Mouse (Mus musculus) gastrocnemius, postnatal 14 days (tissue): Measurements from ENCODE around the gene Reg2. TPM values are rescaled to one million over a fixed set of nuclear protein-coding genes. Genes with fewer than 3 reads are reported as not detected.
"Not testable (repeated sequence)": the region's sequence is repeated elsewhere in the genome, so short reads cannot be mapped to it uniquely, and the experiment has no call there.

Source experiments
- DNase-seq: peaks from one replicate; pipeline ENCODE4 v3.0.0; 2021; ENCODE audit warnings: mixed read lengths
- intact Hi-C: fragments of 180-260 bp; cut with DNase I; formaldehyde crosslinking; loops from one replicate; pipeline ENCODE4 v1.15.1; 2025; ENCODE audit warnings: low total_unique reads
- long read RNA-seq, 2 experiments: library from polyadenylated mRNA; stranded (forward); transcript quantifications; one replicate each; pipeline ENCODE4 v2.0.0; 2021
- total RNA-seq, 2 experiments: library from RNA; stranded (reverse); gene quantifications; 2 replicates each; pipeline ENCODE4 v1.2.3; 2021

Gene Reg2
- total RNA-seq, result not detected
- long read RNA-seq, experiment 1, result 0 reads
- long read RNA-seq, experiment 2, result 0 reads

GRCm38 (mm10) chr6:78395323-78395722 is at the start of gene Reg2:
Gene Reg2, plus strand, starts transcription at chr6:78395623.
- DNase-seq, intact Hi-C loops: not testable (repeated sequence)

DNA sequence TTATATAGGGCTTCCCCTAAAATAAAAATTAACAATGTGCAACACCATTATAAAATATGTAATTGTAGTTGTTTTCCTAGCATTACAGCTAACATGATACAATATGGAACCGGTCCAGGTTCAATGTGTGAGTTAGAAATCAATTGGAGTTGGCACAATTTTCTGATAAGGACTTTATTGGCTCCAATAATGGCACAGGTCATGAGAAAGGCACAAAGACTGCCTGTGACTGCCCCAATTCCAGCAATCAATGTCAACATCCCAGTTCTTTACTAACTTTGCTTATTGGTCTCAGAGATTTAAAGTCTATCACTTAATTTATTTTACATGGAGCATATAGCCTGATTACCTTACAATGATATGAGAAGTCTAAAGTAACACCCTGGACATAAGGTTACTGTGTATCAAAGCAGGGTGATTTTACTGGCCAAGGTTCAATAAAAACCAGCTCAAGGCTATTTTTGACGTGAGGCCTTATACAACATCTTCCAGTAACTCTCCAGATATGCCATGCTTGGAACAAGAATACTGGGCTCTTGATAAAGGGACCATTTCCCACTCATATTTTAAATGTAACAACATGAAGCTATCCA is 33.4 kb upstream of the Reg2 start:
- DNase-seq, result no peak
- intact Hi-C loops, result no loop called here

- DNase-seq, result no peak
- intact Hi-C loops, result no loop called here
Measured at GRCm38 (mm10) chr6:78370357-78370756, 25.1 kb upstream of the Reg2 start, which contains the start of gene Reg3b. Gene Reg3b, plus strand, starts transcription at chr6:78370657.

DNA sequence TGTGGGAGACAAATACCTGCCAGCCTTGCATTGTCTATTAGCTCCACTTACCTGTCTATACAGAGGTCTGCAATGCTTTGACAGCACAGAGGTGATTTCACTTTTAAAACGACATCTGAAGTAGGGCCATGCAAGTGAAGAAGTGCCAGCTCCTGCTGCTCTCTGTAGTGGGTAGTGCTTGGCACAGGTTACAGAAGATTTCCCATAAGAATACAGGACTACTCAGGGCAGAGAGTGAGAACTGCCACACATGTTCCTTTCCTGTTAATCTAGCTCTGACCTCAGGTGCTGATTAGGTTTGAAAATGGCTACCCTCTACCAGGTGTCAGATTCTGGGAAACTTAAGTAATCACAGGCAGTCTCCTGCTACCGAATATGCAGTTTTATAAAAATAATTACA is 16.7 kb upstream of the Reg2 start, which contains the start of gene Reg3d:
Reg3d (minus strand) TSS at position 101 of the 400 bp plus-strand sequence.
- DNase-seq, result no peak
- intact Hi-C loops, result no loop called here

DNA sequence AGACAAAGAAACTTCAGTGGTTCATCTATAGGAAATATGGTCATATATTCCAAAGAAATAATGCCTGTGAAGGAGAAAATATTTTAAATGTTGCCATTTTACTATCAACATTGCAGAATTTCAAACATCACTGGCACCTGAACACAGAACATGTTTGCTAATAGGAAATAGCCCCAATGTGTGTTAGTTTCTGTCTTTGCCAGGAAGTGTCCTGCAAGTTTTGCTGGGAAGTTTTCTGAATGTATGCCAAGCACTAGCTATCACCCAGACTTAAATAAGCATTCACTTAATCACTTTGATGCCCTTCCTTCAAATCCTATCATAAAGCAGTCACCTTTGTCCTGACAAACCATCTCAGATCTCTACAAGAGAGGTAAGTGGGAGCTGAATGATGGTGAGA is 15.0 kb upstream of the Reg2 start, which contains the start of gene Reg3a:
Reg3a (plus strand) TSS at position 301 of the 400 bp plus-strand sequence.
- intact Hi-C loops, result no loop called here
- DNase-seq, result no peak

DNA sequence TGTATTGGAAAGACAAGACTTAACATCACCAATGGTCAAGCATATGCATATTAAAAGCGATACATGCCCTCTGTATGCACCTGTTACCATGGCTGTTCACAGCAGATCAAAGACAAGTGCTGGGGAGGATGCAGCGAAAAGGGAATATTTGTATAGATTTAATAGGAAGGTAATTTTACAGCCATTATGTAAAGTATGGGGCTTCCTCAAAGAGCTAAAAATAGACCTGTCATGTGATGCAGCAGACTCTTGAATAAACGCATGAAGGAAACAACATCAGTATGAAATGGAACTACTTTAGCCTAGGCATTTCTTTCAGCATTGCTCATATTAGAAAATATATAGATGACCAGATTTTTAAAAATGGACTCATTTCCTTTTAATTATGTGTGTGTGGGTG is 9.8 kb upstream of the Reg2 start:
- DNase-seq, result no peak
- intact Hi-C loops, result no loop called here

DNA sequence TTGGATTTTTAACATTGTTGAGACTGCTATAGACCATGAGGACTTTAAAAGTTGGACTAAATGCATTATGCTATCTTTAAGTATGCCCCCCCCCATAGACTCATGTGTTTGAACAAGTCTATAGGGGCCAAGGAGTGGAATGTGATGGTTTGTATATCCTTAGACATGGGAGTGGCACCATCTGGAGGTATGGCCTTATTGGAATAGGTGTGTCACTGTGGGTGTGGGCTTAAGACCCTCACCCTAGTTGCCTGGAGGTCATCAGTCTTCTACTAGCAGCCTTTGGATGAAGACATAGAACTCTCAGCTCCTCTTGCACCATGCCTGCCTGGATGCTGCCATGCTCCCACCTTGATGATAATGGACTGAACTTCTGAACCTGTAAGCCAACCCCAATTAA is 27.0 kb downstream of the Reg2 start, which contains the start of gene Reg1:
Reg1 (plus strand) TSS at position 301 of the 400 bp plus-strand sequence.
- DNase-seq, intact Hi-C loops: not testable (repeated sequence)

DNA sequence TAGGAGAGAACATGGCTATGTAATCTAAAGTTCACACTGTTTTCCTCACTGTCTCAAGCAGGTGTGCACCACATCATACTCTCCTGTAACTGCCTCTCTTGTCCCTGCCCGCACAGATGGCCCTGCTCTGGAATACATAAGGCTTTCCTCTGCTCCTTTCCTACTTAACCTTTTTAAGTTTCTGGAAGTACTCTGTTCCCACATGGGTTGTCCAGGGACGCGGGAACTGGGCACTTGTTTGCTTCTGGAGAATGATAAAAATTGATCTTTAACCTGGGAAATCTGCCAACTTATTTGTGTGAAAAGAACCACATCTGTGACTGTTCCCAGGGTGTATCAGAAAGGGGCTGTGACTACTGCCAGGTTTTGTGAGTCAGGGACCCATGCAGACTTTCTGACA is 30.1 kb downstream of the Reg2 start:
- no peak for DNase-seq
- intact Hi-C loops, result no loop called here

GRCm38 (mm10) chr6:78447202-78447601 is 51.8 kb downstream of the Reg2 start:
- intact Hi-C loops, result no loop called here
- no peak for DNase-seq

GRCm38 (mm10) chr6:78448409-78448808 is 53.0 kb downstream of the Reg2 start:
- intact Hi-C loops, result no loop called here
- DNase-seq, result no peak

- intact Hi-C loops, result no loop called here
- no peak for DNase-seq
Measured at GRCm38 (mm10) chr6:78452804-78453203, 57.4 kb downstream of the Reg2 start.

Other genes with a start within 250 kb of the Reg2 start
- not detected for gene Reg3b, start 25.0 kb upstream of the Reg2 start, total RNA-seq
- gene Reg3d, start 16.8 kb upstream of the Reg2 start, total RNA-seq, result not detected
- not detected for gene Reg3a, start 14.9 kb upstream of the Reg2 start, total RNA-seq
- gene Reg1, start 27.1 kb downstream of the Reg2 start, total RNA-seq, result not detected
- gene Reg3g, start 73.2 kb downstream of the Reg2 start, total RNA-seq, result not detected